Mouse (Mus musculus): ENCODE results near the gene Agpat4.
A peak's percentile ranks its signal among the peaks of the same experiment; 100 is the strongest.

Agpat4 gene

GRCm38 (mm10) chr17:12232724-12233123 lies 114.2 kb downstream of the Agpat4 start:
- no peak for DNase-seq

GRCm38 (mm10) chr17:12240701-12241100 lies 122.2 kb downstream of the Agpat4 start:
- DNase-seq, result no peak

- DNase-seq, result peak; percentile 26
Measured at GRCm38 (mm10) chr17:12249783-12250504, 131.4 kb downstream of the Agpat4 start.

GRCm38 (mm10) chr17:12250581-12250980 lies 132.1 kb downstream of the Agpat4 start:
- DNase-seq, result no peak

- DNase-seq, result no peak
Measured at GRCm38 (mm10) chr17:12256142-12256541, 137.6 kb downstream of the Agpat4 start.

GRCm38 (mm10) chr17:12258517-12258916 lies 140.0 kb downstream of the Agpat4 start:
- DNase-seq, result peak; percentile 57

GRCm38 (mm10) chr17:12259957-12260356 lies 141.5 kb downstream of the Agpat4 start:
- DNase-seq, result no peak

- no peak for DNase-seq
Measured at GRCm38 (mm10) chr17:12261376-12261775, 142.9 kb downstream of the Agpat4 start.

GRCm38 (mm10) chr17:12261887-12262286 lies 143.4 kb downstream of the Agpat4 start:
- DNase-seq, result no peak

GRCm38 (mm10) chr17:12262851-12263250 lies 144.3 kb downstream of the Agpat4 start:
- no peak for DNase-seq

GRCm38 (mm10) chr17:12263787-12264186 lies 145.3 kb downstream of the Agpat4 start:
- no peak for DNase-seq

GRCm38 (mm10) chr17:12264293-12264692 lies 145.8 kb downstream of the Agpat4 start:
- no peak for DNase-seq

GRCm38 (mm10) chr17:12265969-12266925 lies 147.7 kb downstream of the Agpat4 start:
- peak; percentile 62 for DNase-seq

- no peak for DNase-seq
Measured at GRCm38 (mm10) chr17:12268091-12268490, 149.6 kb downstream of the Agpat4 start.

GRCm38 (mm10) chr17:12268538-12268937 lies 150.0 kb downstream of the Agpat4 start:
- no peak for DNase-seq
